Mouse (Mus musculus): ENCODE results near the gene Btbd9. TPM values are rescaled to one million over a fixed set of nuclear protein-coding genes. Genes with fewer than 3 reads are reported as not detected.
A peak's percentile ranks its signal among the peaks of the same experiment; 100 is the strongest.

Gene Btbd9
- polyA plus RNA-seq, 1 experiment from 2014 or later, result 139 TPM

DNA sequence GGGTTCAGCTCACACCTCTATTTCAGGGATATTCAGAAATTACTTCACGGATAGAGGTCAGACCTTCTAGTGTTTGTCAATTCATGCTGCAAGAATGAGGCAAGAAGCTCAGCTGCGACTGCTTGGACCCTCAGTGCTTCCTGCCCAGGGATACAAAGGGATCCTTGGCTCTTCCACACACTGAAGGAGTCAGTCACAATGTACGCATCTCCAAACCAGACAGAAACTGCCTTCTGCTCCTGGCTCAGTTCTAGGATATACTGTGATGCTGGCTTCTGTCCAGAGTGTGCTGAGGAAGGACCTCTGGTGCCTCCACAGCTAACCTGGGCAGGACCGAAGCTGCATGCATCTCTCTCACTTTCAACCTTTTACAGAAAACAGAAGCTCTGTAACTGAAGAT, 187.5 kb downstream of the Btbd9 start:
- Histone ChIP-seq H3K9ac (no peak overlapping the region), H3K4me2 (no peak overlapping the region), H3K36me3 (no peaks in the 10 kb centered on the region), H3K27ac (replicated peaks) (peak overlapping the region; percentile 36; the same call in 1 of the 2 replicates), H3K9me3 (no peaks in the 10 kb centered on the region), H3K4me1 (replicated peaks) (peaks cover 18% of the 10 kb centered on the region), H3K27me3 (no peaks in the 10 kb centered on the region), H3K4me3 (no peak overlapping the region)
- ATAC-seq (ENCODE audit: low FRiP score, low read depth), result no peak; the same call in 1 of the 2 replicates
- 62% methylated on average over 4 of the region's 4 CpGs for WGBS

DNA sequence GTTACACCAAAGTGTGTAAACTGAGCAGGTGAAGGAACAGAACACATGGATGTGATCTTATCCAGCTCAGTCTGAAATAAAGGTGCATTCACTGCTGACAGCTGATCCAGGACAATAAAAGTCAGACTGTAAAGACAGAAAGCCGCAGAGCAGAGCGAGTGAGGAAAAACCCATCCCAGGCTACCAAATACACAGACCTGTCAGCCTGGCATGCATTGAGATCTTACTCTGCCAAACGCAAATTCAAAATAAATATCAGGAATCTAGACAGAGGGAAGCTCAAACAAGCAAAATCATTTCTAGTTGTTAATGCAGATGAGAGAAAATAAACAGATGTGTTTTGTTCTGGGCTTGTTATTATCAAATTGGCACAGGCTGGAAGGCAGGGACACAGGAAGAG, 187.9 kb downstream of the Btbd9 start:
- Histone ChIP-seq H3K27ac (replicated peaks) (peak overlapping the region; percentile 36; the same call in 1 of the 2 replicates), H3K9ac (no peak overlapping the region), H3K27me3 (no peaks in the 10 kb centered on the region), H3K4me1 (replicated peaks) (peaks cover 18% of the 10 kb centered on the region), H3K4me3 (no peak overlapping the region), H3K4me2 (no peak overlapping the region), H3K9me3 (no peaks in the 10 kb centered on the region), H3K36me3 (no peaks in the 10 kb centered on the region)
- no peak for ATAC-seq (ENCODE audit: low FRiP score, low read depth)
- 58% methylated on average over 3 of the region's 3 CpGs for WGBS

DNA sequence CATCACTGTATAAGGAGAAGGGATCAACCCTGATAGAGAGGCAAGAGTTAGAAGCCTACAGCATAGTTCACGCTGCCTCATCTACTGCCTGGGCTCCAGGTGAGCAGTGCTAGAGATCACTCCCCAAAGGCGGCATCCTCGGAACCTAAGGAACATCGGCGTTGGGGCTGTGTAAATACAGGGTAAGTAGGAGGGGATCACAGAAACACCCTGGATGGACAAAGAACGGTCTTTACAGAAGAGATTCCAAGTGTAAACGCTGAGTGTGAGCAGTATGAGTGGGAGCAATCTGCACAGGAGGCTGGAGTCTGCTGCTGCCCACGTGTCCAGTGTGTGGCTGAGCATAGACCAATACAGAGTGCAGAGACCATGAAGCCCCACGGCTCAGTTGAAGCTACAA, 190.0 kb downstream of the Btbd9 start:
- no peak for ATAC-seq (ENCODE audit: low FRiP score, low read depth)
- H3K9me3 ChIP-seq, result no peaks in the 10 kb centered on the region
- H3K27ac ChIP-seq (replicated peaks), result no peak overlapping the region
- peaks cover 14% of the 10 kb centered on the region for H3K4me1 ChIP-seq (replicated peaks)
- WGBS, result 94% methylated on average over 9 of the region's 9 CpGs
- H3K4me3 ChIP-seq, result no peak overlapping the region
- H3K4me2 ChIP-seq, result no peak overlapping the region
- H3K36me3 ChIP-seq, result no peaks in the 10 kb centered on the region
- no peak overlapping the region for H3K9ac ChIP-seq
- H3K27me3 ChIP-seq, result no peaks in the 10 kb centered on the region

DNA sequence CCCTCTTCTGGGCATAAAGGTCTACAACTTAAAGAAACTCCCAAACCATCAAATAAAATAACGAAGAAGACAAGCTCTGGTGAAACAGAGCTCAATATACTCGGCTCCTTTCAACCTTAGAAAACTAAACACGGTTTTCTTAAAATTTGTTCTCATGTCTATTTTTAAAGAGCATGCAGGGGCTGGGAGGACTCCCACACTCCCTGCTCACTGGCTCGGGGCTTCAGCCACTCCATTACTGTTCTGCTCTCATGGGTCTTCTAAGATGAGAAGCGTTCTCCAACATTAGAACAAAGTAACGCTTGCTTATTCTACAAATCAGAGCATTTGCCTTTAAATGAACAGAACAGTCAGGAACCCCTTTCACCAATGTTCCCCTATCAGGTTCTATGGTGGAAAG, 192.6 kb downstream of the Btbd9 start:
- H3K4me1 ChIP-seq (replicated peaks), result peaks cover 16% of the 10 kb centered on the region
- no peaks in the 10 kb centered on the region for H3K27me3 ChIP-seq
- no peak for ATAC-seq (ENCODE audit: low FRiP score, low read depth)
- H3K36me3 ChIP-seq, result no peaks in the 10 kb centered on the region
- H3K4me3 ChIP-seq, result no peak overlapping the region
- no peak overlapping the region for H3K4me2 ChIP-seq
- no peak overlapping the region for H3K9ac ChIP-seq
- 84% methylated on average over 6 of the region's 6 CpGs for WGBS
- H3K27ac ChIP-seq (replicated peaks), result no peak overlapping the region
- no peaks in the 10 kb centered on the region for H3K9me3 ChIP-seq

DNA sequence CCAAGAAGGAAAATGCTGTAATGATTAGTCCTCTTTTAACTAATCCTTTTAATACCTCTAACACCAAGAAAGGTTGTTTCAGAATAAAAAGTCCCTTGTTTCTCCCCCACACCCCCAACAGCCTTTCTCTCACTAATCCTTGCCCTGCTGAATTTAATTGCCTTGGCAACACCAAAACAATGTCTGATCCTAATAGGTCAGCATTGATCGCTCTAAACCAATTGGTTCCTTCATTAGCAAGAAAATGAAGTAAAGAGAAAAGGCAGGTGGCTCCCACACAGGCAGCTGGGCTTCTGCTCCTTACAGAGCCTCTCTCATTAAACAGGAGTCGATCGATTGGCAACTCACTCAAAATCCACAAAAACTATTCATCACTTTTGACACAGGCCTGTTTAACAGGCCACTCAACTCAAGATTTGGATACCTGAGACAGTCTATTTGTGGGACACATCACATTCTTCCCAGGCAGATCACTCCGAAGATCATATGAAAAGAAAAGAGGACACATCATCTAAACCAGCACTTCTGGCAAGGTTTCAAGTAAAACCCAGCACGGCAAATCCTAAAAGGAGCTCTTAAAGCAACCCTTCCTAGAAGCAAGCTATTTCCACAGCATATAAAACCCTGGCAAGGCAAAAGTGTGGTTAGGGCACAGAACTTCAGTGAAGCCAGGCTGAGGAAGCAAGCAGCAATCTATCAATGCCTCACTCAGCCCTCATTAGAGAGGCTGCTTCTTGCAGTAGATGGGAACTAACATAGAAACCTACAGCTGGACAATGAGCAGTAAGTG, 197.9 kb downstream of the Btbd9 start:
- no peaks in the 10 kb centered on the region for H3K27me3 ChIP-seq
- peak overlapping the region; percentile 48; the same call in 1 of the 2 replicates for H3K27ac ChIP-seq (replicated peaks)
- H3K9ac ChIP-seq, result no peak overlapping the region
- no peak for ATAC-seq (ENCODE audit: low FRiP score, low read depth)
- H3K4me2 ChIP-seq, result no peak overlapping the region
- no peak overlapping the region for H3K4me3 ChIP-seq
- no peaks in the 10 kb centered on the region for H3K9me3 ChIP-seq
- H3K4me1 ChIP-seq (replicated peaks), result peaks cover 23% of the 10 kb centered on the region
- no peaks in the 10 kb centered on the region for H3K36me3 ChIP-seq
- WGBS, result 15% methylated on average over 5 of the region's 5 CpGs

DNA sequence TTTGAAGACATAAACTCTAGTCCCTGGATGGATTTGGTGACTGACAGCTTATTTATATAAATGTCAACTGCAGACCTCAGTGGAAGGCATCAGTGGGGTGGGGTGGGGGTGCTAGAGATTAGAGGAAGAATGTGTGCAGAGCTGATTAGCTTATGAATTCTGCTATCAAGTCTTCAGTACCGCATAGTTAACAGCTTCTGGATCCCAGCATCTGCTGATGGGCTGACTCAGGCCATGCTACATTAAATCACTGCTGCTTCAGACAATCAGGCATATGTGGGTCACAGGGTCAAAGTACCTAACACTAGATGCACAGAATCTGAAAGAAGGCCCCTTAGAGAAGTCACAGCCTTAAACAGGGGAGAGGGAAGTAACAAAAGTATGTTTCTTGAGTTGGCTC, 198.5 kb downstream of the Btbd9 start:
- no peak for ATAC-seq (ENCODE audit: low FRiP score, low read depth)
- Histone ChIP-seq H3K27ac (replicated peaks) (no peak overlapping the region), H3K27me3 (no peaks in the 10 kb centered on the region), H3K4me1 (replicated peaks) (peaks cover 23% of the 10 kb centered on the region), H3K36me3 (no peaks in the 10 kb centered on the region), H3K4me2 (no peak overlapping the region), H3K9me3 (no peaks in the 10 kb centered on the region), H3K9ac (no peak overlapping the region), H3K4me3 (no peak overlapping the region)
- 6% methylated on average over 1 of the region's 1 CpGs for WGBS

DNA sequence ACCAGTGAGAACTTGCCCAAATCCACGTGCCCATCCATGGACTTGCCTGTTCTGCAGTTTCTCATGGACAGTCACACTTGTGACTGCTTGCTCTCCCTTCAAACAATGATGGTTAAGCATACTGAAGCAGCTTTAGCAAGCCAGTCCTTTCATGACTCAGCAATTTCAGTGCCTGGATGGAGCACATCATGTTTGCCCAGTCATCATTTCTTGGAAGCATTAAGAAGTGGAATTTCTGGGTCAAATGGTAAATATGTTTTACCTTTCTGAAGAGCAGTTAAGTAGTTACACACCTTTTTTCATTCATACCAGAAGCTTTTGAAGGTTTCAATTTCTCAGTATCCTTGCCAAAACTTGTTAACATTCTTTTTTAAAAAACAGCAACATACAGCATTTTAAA, 201.2 kb downstream of the Btbd9 start:
- Histone ChIP-seq H3K4me2 (no peak overlapping the region), H3K36me3 (no peaks in the 10 kb centered on the region), H3K27me3 (no peaks in the 10 kb centered on the region), H3K27ac (replicated peaks) (no peak overlapping the region), H3K9ac (no peak overlapping the region), H3K4me3 (no peak overlapping the region), H3K9me3 (no peaks in the 10 kb centered on the region), H3K4me1 (replicated peaks) (peaks cover 23% of the 10 kb centered on the region)
- ATAC-seq (ENCODE audit: low FRiP score, low read depth), result no peak
- 92% methylated on average over 1 of the region's 1 CpGs for WGBS

DNA sequence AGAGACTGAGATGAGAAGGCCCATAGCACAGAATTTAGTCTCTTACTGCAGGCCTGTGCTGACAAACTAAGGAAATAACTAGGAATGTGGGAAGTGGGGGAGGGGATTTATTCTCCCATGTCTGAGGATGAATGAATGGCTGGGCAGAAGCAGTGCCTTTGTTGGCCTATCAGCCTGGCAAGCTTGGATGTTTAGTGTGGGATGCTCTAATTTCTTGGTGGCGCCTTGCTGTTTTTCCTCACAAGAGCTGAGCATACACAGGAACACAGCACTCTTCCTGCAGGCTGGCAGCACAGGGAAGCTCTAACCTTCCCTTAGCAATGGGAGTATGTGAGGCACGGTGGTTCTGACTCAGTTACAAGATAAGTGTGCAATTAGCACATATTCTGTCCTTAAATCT, 207.7 kb downstream of the Btbd9 start:
- Histone ChIP-seq H3K9ac (no peak overlapping the region), H3K4me3 (no peak overlapping the region), H3K4me1 (replicated peaks) (peaks cover 10% of the 10 kb centered on the region), H3K27ac (replicated peaks) (peak overlapping the region; percentile 39), H3K27me3 (no peaks in the 10 kb centered on the region), H3K4me2 (no peak overlapping the region), H3K9me3 (no peaks in the 10 kb centered on the region), H3K36me3 (no peaks in the 10 kb centered on the region)
- no peak for ATAC-seq (ENCODE audit: low FRiP score, low read depth)
- 25% methylated on average over 2 of the region's 2 CpGs for WGBS

DNA sequence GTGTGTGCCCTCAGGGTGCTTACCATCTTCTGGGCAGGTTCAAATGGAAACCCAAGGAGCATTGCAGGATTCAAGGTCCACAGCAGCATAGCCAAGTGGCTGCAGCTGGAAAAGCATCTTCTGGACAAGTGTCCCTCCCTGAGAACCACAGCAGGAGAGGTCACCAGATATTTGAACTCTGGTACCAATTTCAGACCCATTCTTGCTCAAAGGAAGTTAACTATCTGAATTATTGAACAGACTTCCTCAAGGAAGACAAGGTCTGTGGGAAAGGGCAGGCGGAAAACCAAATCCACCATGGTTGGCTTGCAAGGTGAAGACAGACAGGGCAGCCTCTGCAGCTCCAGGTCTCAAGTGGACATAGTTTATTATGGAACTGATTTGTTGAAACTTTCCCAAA, 211.6 kb downstream of the Btbd9 start:
- Histone ChIP-seq H3K4me1 (replicated peaks) (peaks cover 28% of the 10 kb centered on the region), H3K9me3 (no peaks in the 10 kb centered on the region), H3K27ac (replicated peaks) (no peak overlapping the region), H3K27me3 (no peaks in the 10 kb centered on the region), H3K36me3 (no peaks in the 10 kb centered on the region), H3K4me3 (no peak overlapping the region), H3K9ac (no peak overlapping the region), H3K4me2 (no peak overlapping the region)
- 94% methylated on average over 1 of the region's 1 CpGs for WGBS
- ATAC-seq (ENCODE audit: low FRiP score, low read depth), result no peak

DNA sequence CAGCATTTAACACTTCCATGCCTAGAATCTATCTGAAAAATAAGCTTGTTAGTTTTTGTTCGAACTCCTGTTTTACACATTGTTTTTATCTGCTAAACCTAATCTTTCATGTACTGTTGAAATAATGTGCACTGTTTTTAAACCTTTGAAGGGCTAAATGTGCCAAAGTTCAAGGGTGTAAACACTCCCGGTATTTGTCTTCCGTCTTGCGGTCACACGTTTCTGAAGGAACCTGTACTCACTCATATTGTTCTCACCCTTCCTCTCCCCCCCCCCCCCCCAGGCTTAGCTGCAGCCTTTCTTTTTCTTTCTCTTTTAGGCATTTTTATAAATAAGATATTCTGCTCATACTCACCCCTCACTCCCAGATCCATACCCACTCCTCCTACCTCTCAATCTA, 212.9 kb downstream of the Btbd9 start:
- Histone ChIP-seq H3K4me1 (replicated peaks) (peaks cover 30% of the 10 kb centered on the region), H3K4me3 (no peak overlapping the region), H3K27ac (replicated peaks) (no peak overlapping the region), H3K9ac (no peak overlapping the region), H3K27me3 (no peaks in the 10 kb centered on the region), H3K4me2 (no peak overlapping the region), H3K9me3 (no peaks in the 10 kb centered on the region), H3K36me3 (no peaks in the 10 kb centered on the region)
- no peak for ATAC-seq (ENCODE audit: low FRiP score, low read depth)
- WGBS, result 75% methylated on average over 5 of the region's 5 CpGs

DNA sequence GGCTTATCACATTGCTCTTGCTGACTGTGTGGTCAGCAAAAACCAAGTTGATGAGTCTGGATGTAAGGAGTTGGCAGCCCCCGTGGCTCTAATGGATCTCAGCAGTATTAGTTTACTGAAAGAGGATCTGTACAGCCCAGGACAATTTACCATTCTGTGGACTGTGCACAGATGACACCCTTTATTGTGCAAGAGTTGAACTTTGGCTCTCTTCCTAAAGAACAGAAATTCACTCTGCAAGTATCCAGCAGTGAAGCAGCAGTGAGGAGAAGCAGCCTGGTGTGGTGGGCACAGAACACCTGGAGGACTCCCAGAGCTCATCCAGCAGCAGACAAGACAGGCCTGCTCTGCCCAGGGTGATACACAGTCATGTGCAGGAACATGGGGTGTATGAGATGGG, 215.6 kb downstream of the Btbd9 start:
- H3K4me1 ChIP-seq (replicated peaks), result peaks cover 26% of the 10 kb centered on the region
- H3K9me3 ChIP-seq, result no peaks in the 10 kb centered on the region
- no peaks in the 10 kb centered on the region for H3K27me3 ChIP-seq
- H3K4me3 ChIP-seq, result no peak overlapping the region
- ATAC-seq (ENCODE audit: low FRiP score, low read depth), result no peak; the same call in 1 of the 2 replicates
- H3K4me2 ChIP-seq, result no peak overlapping the region
- WGBS, result 20% methylated on average over 1 of the region's 1 CpGs
- H3K36me3 ChIP-seq, result no peaks in the 10 kb centered on the region
- no peak overlapping the region for H3K9ac ChIP-seq
- no peak overlapping the region for H3K27ac ChIP-seq (replicated peaks)

DNA sequence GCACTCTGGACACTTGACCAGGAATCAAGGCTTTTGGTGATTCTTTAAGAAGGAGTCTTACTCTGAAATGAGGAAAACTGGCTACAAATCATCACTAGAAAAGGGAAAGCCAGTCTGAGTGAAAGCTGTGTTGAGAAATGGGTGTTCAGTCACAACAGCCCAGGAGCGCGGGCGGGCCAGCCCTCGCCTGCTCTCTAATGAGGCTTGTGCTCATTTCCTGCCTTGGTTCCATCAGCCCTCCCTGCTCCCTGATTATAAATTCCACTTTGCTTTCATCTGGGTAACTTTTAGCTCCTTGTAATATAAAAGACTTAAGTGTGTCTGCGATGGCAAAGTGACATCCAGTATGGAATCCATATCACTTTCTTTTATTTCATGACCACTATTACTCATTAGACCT, 216.9 kb downstream of the Btbd9 start:
- Histone ChIP-seq H3K4me3 (no peak overlapping the region), H3K9me3 (no peaks in the 10 kb centered on the region), H3K27ac (replicated peaks) (no peak overlapping the region), H3K4me2 (no peak overlapping the region), H3K27me3 (no peaks in the 10 kb centered on the region), H3K36me3 (no peaks in the 10 kb centered on the region), H3K9ac (no peak overlapping the region), H3K4me1 (replicated peaks) (peaks cover 24% of the 10 kb centered on the region)
- ATAC-seq (ENCODE audit: low FRiP score, low read depth), result no peak
- 78% methylated on average over 5 of the region's 5 CpGs for WGBS

DNA sequence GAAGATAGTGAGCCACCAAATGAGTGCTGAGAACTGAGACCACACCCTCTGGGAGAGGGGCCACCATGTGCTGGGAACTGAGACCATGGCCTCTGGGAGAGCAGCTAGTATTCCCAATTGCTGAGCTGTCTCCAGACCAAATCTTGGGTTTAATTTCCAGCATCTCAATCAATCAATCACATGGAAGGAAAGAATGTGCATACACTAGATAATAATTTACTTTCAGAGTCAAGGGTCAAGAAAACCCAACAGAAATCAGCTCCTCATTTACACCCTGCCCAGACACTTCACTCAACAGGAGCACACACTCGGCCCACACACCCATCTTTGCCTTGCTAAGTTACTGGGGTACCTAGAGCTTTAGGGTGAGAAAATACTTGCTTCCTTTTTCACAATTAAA, 220.9 kb downstream of the Btbd9 start:
- Histone ChIP-seq H3K9me3 (no peaks in the 10 kb centered on the region), H3K4me2 (no peak overlapping the region), H3K36me3 (no peaks in the 10 kb centered on the region), H3K27ac (replicated peaks) (no peak overlapping the region), H3K4me1 (replicated peaks) (peaks cover 12% of the 10 kb centered on the region), H3K27me3 (no peaks in the 10 kb centered on the region), H3K4me3 (no peak overlapping the region), H3K9ac (no peak overlapping the region)
- no peak for ATAC-seq (ENCODE audit: low FRiP score, low read depth)
- WGBS, result 87% methylated on average over 1 of the region's 1 CpGs

Measured in hindbrain, embryonic 15.5 days (tissue).